Mouse (Mus musculus): Measurements from ENCODE around the gene Nprl3. TPM values are rescaled to one million over a fixed set of nuclear protein-coding genes. Genes with fewer than 3 reads are reported as not detected.

Nprl3 gene
- 27.9 and 28.1 TPM in 2 replicates for polyA plus RNA-seq (2014; fragmentation: Nextera tagmentation; extraction: Ambion mirVana)

DNA sequence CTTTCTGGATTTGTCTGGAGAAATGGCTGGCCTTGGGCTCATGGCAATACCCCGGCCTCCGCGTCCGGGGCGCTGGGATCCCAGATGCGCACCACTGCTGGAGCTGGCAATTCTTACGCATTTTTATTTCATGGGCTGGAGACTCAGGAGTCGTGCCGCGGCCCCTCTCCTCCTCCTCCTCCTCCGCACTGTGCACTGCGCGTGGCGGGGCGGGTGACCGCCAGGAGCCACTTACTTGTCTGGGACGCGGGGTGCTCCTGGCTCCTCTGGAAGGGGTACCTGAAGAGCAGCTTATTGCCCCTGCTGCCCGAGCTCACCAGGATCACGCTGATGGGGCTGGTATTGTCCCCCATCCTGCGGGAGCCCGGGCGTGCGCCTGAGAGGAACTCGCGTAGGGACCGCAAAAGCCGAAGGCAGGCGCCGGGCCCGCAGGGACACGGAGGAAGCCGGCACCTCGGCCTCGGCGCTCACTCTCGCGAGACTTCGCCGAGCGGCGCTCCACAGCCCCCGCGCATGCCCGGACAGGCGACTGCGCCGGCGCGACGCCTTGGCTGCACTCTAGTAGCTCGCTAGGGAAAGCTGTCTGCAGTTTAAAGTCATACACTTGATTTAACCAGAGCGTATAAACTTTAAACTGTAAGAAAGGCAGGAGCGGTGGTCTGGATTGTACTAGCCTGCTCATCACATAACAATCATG lies at the start of gene Nprl3:
TSS of gene Nprl3 (minus strand) at position 520 of the 697 bp plus-strand sequence.
- peak within 1 kb of the TSS; percentile 47 for H3K4me3 ChIP-seq (ENCODE audit: low read depth, low read length)
- H3K4me2 ChIP-seq (ENCODE audit: low read length) = peak within 1 kb of the TSS; percentile 50
- ATAC-seq (peak; percentile 100), DNase-seq (ENCODE audit: low spot score) (peak; percentile 97)
- H3K4me1 ChIP-seq (ENCODE audit: control insufficient read depth, insufficient read depth, low read length) = peaks cover 5% of the 10 kb centered on the region; the same call in 1 of the 2 replicates
- H3K27me3 ChIP-seq (replicated peaks; ENCODE audit: control insufficient read depth, insufficient read depth, low read length) = no peaks in the 10 kb centered on the region
- no peaks in the 10 kb centered on the region; the same call in 1 of the 2 replicates for H3K36me3 ChIP-seq (ENCODE audit: control insufficient read depth, insufficient read depth, low read length)
- H3K27ac ChIP-seq (ENCODE audit: low read depth, low read length) = peak within 1 kb of the TSS; percentile 88
- WGBS = under 1% methylated on average over 54 of the region's 54 CpGs
- no peaks in the 10 kb centered on the region for H3K9me3 ChIP-seq (replicated peaks; ENCODE audit: control insufficient read depth, low read length)
- H3K9ac ChIP-seq (ENCODE audit: low read length) = peak within 1 kb of the TSS; percentile 78

- ATAC-seq (no peak), DNase-seq (ENCODE audit: low spot score) (no peak)
- WGBS = 85% methylated on average over 3 of the region's 3 CpGs
- Histone ChIP-seq H3K4me3 (ENCODE audit: low read depth, low read length) (no peak overlapping the region), H3K4me1 (ENCODE audit: control insufficient read depth, insufficient read depth, low read length) (no peaks in the 10 kb centered on the region), H3K36me3 (ENCODE audit: control insufficient read depth, insufficient read depth, low read length) (no peaks in the 10 kb centered on the region), H3K4me2 (ENCODE audit: low read length) (no peak overlapping the region), H3K9me3 (replicated peaks; ENCODE audit: control insufficient read depth, low read length) (no peaks in the 10 kb centered on the region), H3K27me3 (replicated peaks; ENCODE audit: control insufficient read depth, insufficient read depth, low read length) (no peaks in the 10 kb centered on the region), H3K27ac (ENCODE audit: low read depth, low read length) (no peak overlapping the region), H3K9ac (ENCODE audit: low read length) (no peak overlapping the region)
Measured at GRCm38 (mm10) chr11:32316009-32316408, 48.5 kb upstream of the Nprl3 start.

- DNase-seq (ENCODE audit: low spot score) (no peak), ATAC-seq (no peak)
- H3K4me1 ChIP-seq (ENCODE audit: control insufficient read depth, insufficient read depth, low read length) = no peaks in the 10 kb centered on the region
- H3K36me3 ChIP-seq (ENCODE audit: control insufficient read depth, insufficient read depth, low read length) = no peaks in the 10 kb centered on the region
- 78% methylated on average over 3 of the region's 3 CpGs for WGBS
- H3K4me3 ChIP-seq (ENCODE audit: low read depth, low read length) = no peak overlapping the region
- H3K4me2 ChIP-seq (ENCODE audit: low read length) = no peak overlapping the region
- no peak overlapping the region for H3K27ac ChIP-seq (ENCODE audit: low read depth, low read length)
- no peak overlapping the region for H3K9ac ChIP-seq (ENCODE audit: low read length)
- H3K9me3 ChIP-seq (replicated peaks; ENCODE audit: control insufficient read depth, low read length) = no peaks in the 10 kb centered on the region
- no peaks in the 10 kb centered on the region for H3K27me3 ChIP-seq (replicated peaks; ENCODE audit: control insufficient read depth, insufficient read depth, low read length)
Measured at GRCm38 (mm10) chr11:32309928-32310327, 42.4 kb upstream of the Nprl3 start.

- Histone ChIP-seq H3K9me3 (replicated peaks; ENCODE audit: control insufficient read depth, low read length) (no peaks in the 10 kb centered on the region), H3K27me3 (replicated peaks; ENCODE audit: control insufficient read depth, insufficient read depth, low read length) (no peaks in the 10 kb centered on the region), H3K4me1 (ENCODE audit: control insufficient read depth, insufficient read depth, low read length) (no peaks in the 10 kb centered on the region), H3K36me3 (ENCODE audit: control insufficient read depth, insufficient read depth, low read length) (no peaks in the 10 kb centered on the region), H3K9ac (ENCODE audit: low read length) (no peak overlapping the region), H3K4me2 (ENCODE audit: low read length) (no peak overlapping the region), H3K4me3 (ENCODE audit: low read depth, low read length) (no peak overlapping the region), H3K27ac (ENCODE audit: low read depth, low read length) (no peak overlapping the region)
- ATAC-seq = no peak
- no peak for DNase-seq (ENCODE audit: low spot score)
- 45% methylated on average over 4 of the region's 4 CpGs for WGBS
Measured at GRCm38 (mm10) chr11:32309446-32309845, 41.9 kb upstream of the Nprl3 start.

GRCm38 (mm10) chr11:32307006-32307405 lies 39.5 kb upstream of the Nprl3 start:
- WGBS = 86% methylated on average over 1 of the region's 1 CpGs
- H3K4me3 ChIP-seq (ENCODE audit: low read depth, low read length) = no peak overlapping the region
- H3K4me2 ChIP-seq (ENCODE audit: low read length) = no peak overlapping the region

DNA sequence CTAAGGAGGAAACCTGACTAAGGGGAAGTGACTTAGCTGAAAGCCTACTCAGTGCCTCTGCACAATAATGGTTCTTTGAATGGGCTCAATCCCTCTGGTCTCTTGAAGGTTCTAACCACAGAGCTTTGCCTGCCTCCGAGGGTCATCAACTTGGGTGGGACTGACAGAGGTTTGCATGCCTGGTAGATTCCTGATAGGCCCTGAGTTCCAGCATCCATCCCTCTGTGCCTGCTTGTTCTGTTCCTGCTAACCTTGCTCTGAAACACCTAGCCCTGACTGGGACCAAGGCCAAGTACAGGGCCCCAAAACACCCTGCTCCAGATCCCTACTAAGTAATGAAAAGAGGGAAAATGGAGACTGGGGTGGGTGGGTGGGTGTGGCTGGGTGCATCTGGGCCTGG lies 35.9 kb upstream of the Nprl3 start:
- no peaks in the 10 kb centered on the region; the same call in 1 of the 2 replicates for H3K4me1 ChIP-seq (ENCODE audit: control insufficient read depth, insufficient read depth, low read length)
- no peaks in the 10 kb centered on the region for H3K36me3 ChIP-seq (ENCODE audit: control insufficient read depth, insufficient read depth, low read length)
- ATAC-seq = no peak
- no peaks in the 10 kb centered on the region for H3K27me3 ChIP-seq (replicated peaks; ENCODE audit: control insufficient read depth, insufficient read depth, low read length)
- DNase-seq (ENCODE audit: low spot score) = no peak
- H3K9me3 ChIP-seq (replicated peaks; ENCODE audit: control insufficient read depth, low read length) = no peaks in the 10 kb centered on the region
- H3K4me3 ChIP-seq (ENCODE audit: low read depth, low read length) = no peak overlapping the region
- H3K4me2 ChIP-seq (ENCODE audit: low read length) = no peak overlapping the region
- H3K27ac ChIP-seq (ENCODE audit: low read depth, low read length) = no peak overlapping the region
- H3K9ac ChIP-seq (ENCODE audit: low read length) = no peak overlapping the region
- 85% methylated on average over 1 of the region's 1 CpGs for whole genome bisulfite sequencing

More at GRCm38 (mm10) chr11:32307006-32307405, 39.5 kb upstream of the Nprl3 start:
- no peaks in the 10 kb centered on the region for H3K36me3 ChIP-seq (ENCODE audit: control insufficient read depth, insufficient read depth, low read length)
- H3K27ac ChIP-seq (ENCODE audit: low read depth, low read length) = no peak overlapping the region
- no peaks in the 10 kb centered on the region; the same call in 1 of the 2 replicates for H3K4me1 ChIP-seq (ENCODE audit: control insufficient read depth, insufficient read depth, low read length)
- ATAC-seq = no peak
- H3K9ac ChIP-seq (ENCODE audit: low read length) = no peak overlapping the region
- H3K27me3 ChIP-seq (replicated peaks; ENCODE audit: control insufficient read depth, insufficient read depth, low read length) = no peaks in the 10 kb centered on the region
- no peaks in the 10 kb centered on the region for H3K9me3 ChIP-seq (replicated peaks; ENCODE audit: control insufficient read depth, low read length)
- DNase-seq (ENCODE audit: low spot score) = no peak

DNA sequence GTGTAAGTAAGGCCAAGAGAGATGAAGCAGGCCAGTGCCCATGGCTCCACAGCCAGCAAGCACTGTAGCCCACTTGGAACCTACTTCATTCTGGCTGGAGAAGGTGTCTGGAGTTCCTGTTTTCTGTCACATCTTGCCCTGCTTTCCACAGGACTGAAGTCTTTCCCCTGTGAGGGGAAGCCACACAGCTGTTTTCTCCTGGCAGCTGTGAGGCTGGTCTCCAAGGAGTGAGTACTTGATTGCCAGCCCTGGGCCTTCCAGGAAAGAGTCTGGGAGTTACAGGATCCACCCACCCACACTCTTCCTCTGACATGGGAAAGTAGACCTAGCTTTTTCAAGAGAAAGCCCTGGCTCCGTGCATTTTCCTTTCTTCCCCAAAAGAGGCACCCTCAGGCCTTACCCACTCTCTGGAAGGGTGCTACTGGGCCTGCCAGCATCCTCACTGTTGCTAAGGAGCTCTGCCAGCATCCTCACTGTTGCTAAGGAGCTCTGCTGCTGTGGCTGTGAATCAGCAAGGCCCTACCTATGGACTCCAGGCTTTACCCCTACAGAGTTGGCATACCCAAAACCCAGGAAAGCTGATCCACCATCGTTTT lies 35.4 kb upstream of the Nprl3 start:
- 43% methylated on average over 2 of the region's 2 CpGs for WGBS
- ATAC-seq = peak; percentile 49; the same call in 1 of the 2 replicates

GRCm38 (mm10) chr11:32301506-32301905 lies 34.0 kb upstream of the Nprl3 start:
- no peak for DNase-seq (ENCODE audit: low spot score)
- Histone ChIP-seq H3K4me2 (ENCODE audit: low read length) (no peak overlapping the region), H3K27me3 (replicated peaks; ENCODE audit: control insufficient read depth, insufficient read depth, low read length) (no peaks in the 10 kb centered on the region), H3K4me1 (ENCODE audit: control insufficient read depth, insufficient read depth, low read length) (no peaks in the 10 kb centered on the region; the same call in 1 of the 2 replicates), H3K9me3 (replicated peaks; ENCODE audit: control insufficient read depth, low read length) (no peaks in the 10 kb centered on the region), H3K9ac (ENCODE audit: low read length) (no peak overlapping the region), H3K4me3 (ENCODE audit: low read depth, low read length) (no peak overlapping the region), H3K27ac (ENCODE audit: low read depth, low read length) (no peak overlapping the region), H3K36me3 (ENCODE audit: control insufficient read depth, insufficient read depth, low read length) (no peaks in the 10 kb centered on the region)
- no peak for ATAC-seq
- WGBS = 65% methylated on average over 1 of the region's 1 CpGs

More for the DNA sequence above, 35.4 kb upstream of the Nprl3 start:
- Histone ChIP-seq H3K9me3 (replicated peaks; ENCODE audit: control insufficient read depth, low read length) (no peaks in the 10 kb centered on the region), H3K4me1 (ENCODE audit: control insufficient read depth, insufficient read depth, low read length) (no peaks in the 10 kb centered on the region; the same call in 1 of the 2 replicates), H3K36me3 (ENCODE audit: control insufficient read depth, insufficient read depth, low read length) (no peaks in the 10 kb centered on the region), H3K4me3 (ENCODE audit: low read depth, low read length) (no peak overlapping the region), H3K9ac (ENCODE audit: low read length) (no peak overlapping the region), H3K27me3 (replicated peaks; ENCODE audit: control insufficient read depth, insufficient read depth, low read length) (no peaks in the 10 kb centered on the region), H3K27ac (ENCODE audit: low read depth, low read length) (no peak overlapping the region), H3K4me2 (ENCODE audit: low read length) (no peak overlapping the region)
- DNase-seq (ENCODE audit: low spot score) = peak; percentile 52

All from forebrain, embryonic 14.5 days (tissue).